Mouse (Mus musculus) c-Kit-positive CD71-positive TER-119-negative erythroid progenitor cells, embryonic 14.5 days (primary cell): ENCODE data around the gene Tbx20.

Experiments used
- DNase-seq: peaks from one replicate; pipeline ENCODE4 v3.0.0-alpha.2; 2013; ENCODE audit warnings: low read depth

Tbx20 gene

GRCm38 (mm10) chr9:24767056-24767455 is 7.0 kb downstream of the Tbx20 start:
- DNase-seq: no peak

GRCm38 (mm10) chr9:24765572-24765971 is 8.5 kb downstream of the Tbx20 start:
- no peak for DNase-seq

GRCm38 (mm10) chr9:24760461-24760860 is 13.6 kb downstream of the Tbx20 start:
- no peak for DNase-seq

GRCm38 (mm10) chr9:24744958-24745357 is 29.1 kb downstream of the Tbx20 start:
- DNase-seq: no peak

- no peak for DNase-seq
Observed at GRCm38 (mm10) chr9:24701246-24701645, 72.9 kb downstream of the Tbx20 start.

- no peak for DNase-seq
Observed at GRCm38 (mm10) chr9:24696405-24696778, 77.7 kb downstream of the Tbx20 start.

- no peak for DNase-seq
Observed at GRCm38 (mm10) chr9:24695700-24696404, 78.3 kb downstream of the Tbx20 start, which contains the start of gene Dpy19l2. TSS of gene Dpy19l2 (minus strand) at chr9:24696293.
